Mouse (Mus musculus) frontal cortex, postnatal 36 days (tissue): Measurements from ENCODE around the gene Defa34.
"Not testable (repeated sequence)": the region's sequence is repeated elsewhere in the genome, so short reads cannot be mapped to it uniquely, and the experiment has no call there.

Experiments
- DNase-seq, 2 experiments: peaks; one replicate each; pipeline ENCODE4 v3.0.0; 2022; ENCODE audit warnings: low spot score in 2 of 2

The Defa34 gene

GRCm38 (mm10) chr8:21665497-21665896 is at the start of gene Defa34:
Defa34 (plus strand) TSS chr8:21665797.
- not testable (repeated sequence) for DNase-seq

- DNase-seq: not testable (repeated sequence)
Observed at GRCm38 (mm10) chr8:21617883-21618282, 47.7 kb upstream of the Defa34 start, which contains the start of gene Defa26. Defa26 (plus strand) TSS chr8:21618183.

GRCm38 (mm10) chr8:21655480-21655879 is 10.1 kb upstream of the Defa34 start, which contains the start of gene Defa17:
Defa17 (plus strand) TSS chr8:21655780.
- not testable (repeated sequence) for DNase-seq

- DNase-seq: not testable (repeated sequence)
Observed at GRCm38 (mm10) chr8:21703545-21703944, 37.9 kb downstream of the Defa34 start, which contains the start of gene AY761184. AY761184 (minus strand) TSS chr8:21703645.
